Comparison of ENCODE assay signal across 11 mouse cellular contexts in genomic region chr2:84850407-84851129, GRCm38 (mm10). TPM values are rescaled to one million over a fixed set of nuclear protein-coding genes. Genes with fewer than 3 reads are reported as not detected.
DNase-seq lines count a peak whose midpoint lies in the region; ATAC-seq and TF ChIP-seq lines count a peak whose summit lies in the region.
"Had no signal": no experiment of that assay in that cellular context is flagged by ENCODE, and none has a peak within 500 bp of the region (broad histone marks: within the 10 kb centered on the region; RNA-seq: fewer than 3 reads in every experiment).

No protein-coding gene starts in this region.

- 0 out of 2 replicates have a peak, but pooled peaks have one; percentile 22 for ATAC-seq in embryonic facial prominence, embryonic 11.5 days (replicated peaks; ENCODE audit: insufficient number of reproducible peaks, low FRiP score, low TSS enrichment, low read depth)
- ATAC-seq in kidney, embryonic 14.5 days (ENCODE audit: low FRiP score, low TSS enrichment): peak; percentile 36; the same call in 1 of the 2 replicates
- ATAC-seq in embryonic facial prominence, embryonic 12.5 days (ENCODE audit: insufficient number of reproducible peaks, insufficient read depth, low FRiP score, low TSS enrichment): no peak
- peak; percentile 58 for ATAC-seq in liver, embryonic 14.5 days (ENCODE audit: insufficient read depth)
- ATAC-seq: activated CD4-positive, CD25-positive, alpha-beta regulatory T cell, adult 4 months; forebrain, embryonic 15.5 days had no signal

- no peaks in the 10 kb centered on the region for H3K9me3 ChIP-seq in embryonic facial prominence, embryonic 11.5 days (replicated peaks; ENCODE audit: control insufficient read depth, low read length)
- H3K9me3 ChIP-seq in embryonic facial prominence, embryonic 10.5 days: no peaks in the 10 kb centered on the region
- no peaks in the 10 kb centered on the region for H3K9me3 ChIP-seq in kidney, embryonic 14.5 days (ENCODE audit: control insufficient read depth, low read length)
- H3K9me3 ChIP-seq in embryonic facial prominence, embryonic 12.5 days: no peaks in the 10 kb centered on the region
- H3K9me3 ChIP-seq in liver, embryonic 14.5 days (ENCODE audit: control insufficient read depth, low read length): no peaks in the 10 kb centered on the region
- H3K9me3 ChIP-seq: forebrain, embryonic 15.5 days had no signal

- H3K9ac ChIP-seq in embryonic facial prominence, embryonic 11.5 days (replicated peaks; ENCODE audit: low read length): no peak overlapping the region
- H3K9ac ChIP-seq in kidney, embryonic 14.5 days (ENCODE audit: low read depth, low read length): no peak overlapping the region
- H3K9ac ChIP-seq in embryonic facial prominence, embryonic 12.5 days: no peak overlapping the region
- H3K9ac ChIP-seq in liver, embryonic 14.5 days (replicated peaks): no peak overlapping the region
- H3K9ac ChIP-seq: forebrain, embryonic 15.5 days had no signal

- no peaks in the 10 kb centered on the region for H3K36me3 ChIP-seq in embryonic facial prominence, embryonic 11.5 days (replicated peaks; ENCODE audit: control insufficient read depth, insufficient read depth, low read depth, low read length)
- H3K36me3 ChIP-seq in embryonic facial prominence, embryonic 10.5 days (replicated peaks): peaks cover 96% of the 10 kb centered on the region
- H3K36me3 ChIP-seq in kidney, embryonic 14.5 days (ENCODE audit: control insufficient read depth, insufficient read depth, low read length): peaks cover 49% of the 10 kb centered on the region
- peaks cover 43% of the 10 kb centered on the region for H3K36me3 ChIP-seq in embryonic facial prominence, embryonic 12.5 days
- peaks cover 100% of the 10 kb centered on the region for H3K36me3 ChIP-seq in liver, embryonic 14.5 days (replicated peaks; ENCODE audit: control insufficient read depth, insufficient read depth, low read depth)
- H3K36me3 ChIP-seq: forebrain, embryonic 15.5 days had no signal

- no peak overlapping the region for H3K4me2 ChIP-seq in embryonic facial prominence, embryonic 11.5 days (ENCODE audit: low read depth, low read length)
- no peak overlapping the region; the same call in 1 of the 2 replicates for H3K4me2 ChIP-seq in kidney, embryonic 14.5 days (replicated peaks; ENCODE audit: low read depth, low read length)
- peak overlapping the region; percentile 25 for H3K4me2 ChIP-seq in embryonic facial prominence, embryonic 12.5 days (replicated peaks)
- 0 out of 2 replicates have a peak overlapping the region, but pooled peaks have one; percentile 13 for H3K4me2 ChIP-seq in liver, embryonic 14.5 days (ENCODE audit: low read depth)
- H3K4me2 ChIP-seq: forebrain, embryonic 15.5 days had no signal

- no peak overlapping the region for H3K27ac ChIP-seq in embryonic facial prominence, embryonic 11.5 days (replicated peaks; ENCODE audit: low read depth, low read length)
- H3K27ac ChIP-seq in embryonic facial prominence, embryonic 10.5 days (replicated peaks): no peak overlapping the region
- H3K27ac ChIP-seq in kidney, embryonic 14.5 days (ENCODE audit: low read depth, low read length): no peak overlapping the region
- H3K27ac ChIP-seq in embryonic facial prominence, embryonic 12.5 days: no peak overlapping the region
- H3K27ac ChIP-seq in liver, embryonic 14.5 days: peak overlapping the region; percentile 10
- H3K27ac ChIP-seq: forebrain, embryonic 15.5 days had no signal

- no peaks in the 10 kb centered on the region for H3K27me3 ChIP-seq in embryonic facial prominence, embryonic 11.5 days (ENCODE audit: control insufficient read depth, insufficient read depth, low read length)
- no peaks in the 10 kb centered on the region for H3K27me3 ChIP-seq in embryonic facial prominence, embryonic 10.5 days (replicated peaks; ENCODE audit: low read depth, poor library complexity, severe bottlenecking)
- H3K27me3 ChIP-seq in kidney, embryonic 14.5 days (ENCODE audit: control insufficient read depth, insufficient read depth, low read length): no peaks in the 10 kb centered on the region
- no peaks in the 10 kb centered on the region for H3K27me3 ChIP-seq in embryonic facial prominence, embryonic 12.5 days
- H3K27me3 ChIP-seq in liver, embryonic 14.5 days (ENCODE audit: control insufficient read depth, insufficient read depth, low read length): no peaks in the 10 kb centered on the region
- H3K27me3 ChIP-seq: forebrain, embryonic 15.5 days had no signal

- H3K4me3 ChIP-seq in embryonic facial prominence, embryonic 11.5 days (ENCODE audit: low read depth, low read length): no peak overlapping the region
- H3K4me3 ChIP-seq in embryonic facial prominence, embryonic 10.5 days: no peak overlapping the region
- H3K4me3 ChIP-seq in kidney, embryonic 14.5 days (ENCODE audit: low read length): no peak overlapping the region
- H3K4me3 ChIP-seq in embryonic facial prominence, embryonic 12.5 days: no peak overlapping the region
- H3K4me3 ChIP-seq in liver, embryonic 14.5 days (ENCODE audit: insufficient read depth in 1 of 2, low read depth in 2 of 2, low read length in 2 of 2): no peak overlapping the region
- H3K4me3 ChIP-seq: forebrain, embryonic 15.5 days had no signal

- no peak for DNase-seq in embryonic facial prominence, embryonic 11.5 days (ENCODE audit: low spot score)
- no peak for DNase-seq in embryonic facial prominence, embryonic 10.5 days (ENCODE audit: low spot score)
- no peak for DNase-seq in kidney, postnatal 36 days
- no peak for DNase-seq in liver, embryonic 14.5 days (ENCODE audit: low read depth in 3 of 3, low spot score in 3 of 3)
- no peak for DNase-seq in frontal cortex, postnatal 36 days (ENCODE audit: low spot score in 2 of 2)
- no peak for DNase-seq in layer of hippocampus, adult 11-12 months (ENCODE audit: low spot score)
- DNase-seq: spleen, adult 18-20 months had no signal

- TF ChIP-seq CTCF in liver, embryonic 14.5 days (IDR thresholded peaks at IDR 0.05; ENCODE audit: low read depth): no peak

- no peak for TF ChIP-seq EP300 in liver, embryonic 14.5 days (IDR thresholded peaks at IDR 0.05; ENCODE audit: low read depth)

- WGBS in embryonic facial prominence, embryonic 11.5 days: 61% methylated on average over 7 of the region's 7 CpGs
- WGBS in embryonic facial prominence, embryonic 10.5 days: 61% methylated on average over 7 of the region's 7 CpGs
- WGBS in kidney, embryonic 14.5 days: 46% methylated on average over 7 of the region's 7 CpGs
- WGBS in embryonic facial prominence, embryonic 12.5 days: 59% methylated on average over 7 of the region's 7 CpGs
- WGBS in liver, embryonic 14.5 days (ENCODE audit: insufficient replicate concordance): 73% methylated on average over 7 of the region's 7 CpGs

- H3K4me1 ChIP-seq in embryonic facial prominence, embryonic 11.5 days (ENCODE audit: control insufficient read depth, insufficient read depth, low read length): no peaks in the 10 kb centered on the region
- H3K4me1 ChIP-seq in embryonic facial prominence, embryonic 10.5 days: peaks cover 18% of the 10 kb centered on the region
- no peaks in the 10 kb centered on the region; the same call in 1 of the 2 replicates for H3K4me1 ChIP-seq in kidney, embryonic 14.5 days (ENCODE audit: control insufficient read depth, insufficient read depth, low read length)
- 0 out of 2 replicates have a peak, but pooled peaks cover 8% of the 10 kb centered on the region for H3K4me1 ChIP-seq in embryonic facial prominence, embryonic 12.5 days
- H3K4me1 ChIP-seq in liver, embryonic 14.5 days (replicated peaks; ENCODE audit: control insufficient read depth in 2 of 2, insufficient read depth in 2 of 2, low read length in 1 of 2): peaks cover 0 to 13% of the 10 kb centered on the region in 2 experiments; a peak in 2 of 4 replicates

RNA-seq across cellular contexts. Expression of gene Slc43a1, which starts 11.9 kb away (rescaled TPM):
- 23.1 and 28.0 TPM in 2 replicates for polyA plus RNA-seq in embryonic facial prominence, embryonic 11.5 days (2014; fragmentation: Nextera tagmentation; extraction: Ambion mirVana)
- polyA plus RNA-seq in embryonic facial prominence, embryonic 10.5 days (2016; fragmentation: Nextera tagmentation; extraction: Ambion mirVana): 30.4 and 35.4 TPM in 2 replicates
- 15.5 and 19.4 TPM in 2 replicates for polyA plus RNA-seq in kidney, embryonic 14.5 days (2014; fragmentation: Nextera tagmentation; extraction: Ambion mirVana)
- polyA plus RNA-seq in embryonic facial prominence, embryonic 12.5 days (2016; fragmentation: Nextera tagmentation; extraction: Ambion mirVana): 19.0 and 19.6 TPM in 2 replicates
- 144 and 151 TPM in 2 replicates for polyA plus RNA-seq in liver, embryonic 14.5 days (2012; rRNA removed)
- polyA plus RNA-seq in liver, embryonic 14.5 days (2014; fragmentation: Nextera tagmentation; extraction: Ambion mirVana): 174 and 198 TPM in 2 replicates

RNA-seq across cellular contexts. Expression of gene Timm10, which starts 23.8 kb away (rescaled TPM):
- polyA plus RNA-seq in embryonic facial prominence, embryonic 11.5 days (2014; fragmentation: Nextera tagmentation; extraction: Ambion mirVana): 45.9 and 50.0 TPM in 2 replicates
- 64.9 and 65.8 TPM in 2 replicates for polyA plus RNA-seq in embryonic facial prominence, embryonic 10.5 days (2016; fragmentation: Nextera tagmentation; extraction: Ambion mirVana)
- 65.3 and 79.4 TPM in 2 replicates for polyA plus RNA-seq in kidney, embryonic 14.5 days (2014; fragmentation: Nextera tagmentation; extraction: Ambion mirVana)
- 39.4 and 41.3 TPM in 2 replicates for polyA plus RNA-seq in embryonic facial prominence, embryonic 12.5 days (2016; fragmentation: Nextera tagmentation; extraction: Ambion mirVana)
- 39.8 and 46.6 TPM in 2 replicates for polyA plus RNA-seq in liver, embryonic 14.5 days (2012; rRNA removed)
- polyA plus RNA-seq in liver, embryonic 14.5 days (2014; fragmentation: Nextera tagmentation; extraction: Ambion mirVana): 40.6 and 41.5 TPM in 2 replicates

RNA-seq across cellular contexts. Expression of gene Smtnl1, which starts 28.1 kb away (rescaled TPM):
- polyA plus RNA-seq in embryonic facial prominence, embryonic 11.5 days (2014; fragmentation: Nextera tagmentation; extraction: Ambion mirVana): 0.11 and 0.20 TPM in 2 replicates
- polyA plus RNA-seq in embryonic facial prominence, embryonic 10.5 days (2016; fragmentation: Nextera tagmentation; extraction: Ambion mirVana): 0.21 and 0.27 TPM in 2 replicates
- polyA plus RNA-seq in kidney, embryonic 14.5 days (2014; fragmentation: Nextera tagmentation; extraction: Ambion mirVana): 0.16 and 0.24 TPM in 2 replicates
- 0.13 and 0.23 TPM in 2 replicates for polyA plus RNA-seq in embryonic facial prominence, embryonic 12.5 days (2016; fragmentation: Nextera tagmentation; extraction: Ambion mirVana)
- 0.09 and 0.38 TPM in 2 replicates for polyA plus RNA-seq in liver, embryonic 14.5 days (2012; rRNA removed)
- 0.23 and 0.25 TPM in 2 replicates for polyA plus RNA-seq in liver, embryonic 14.5 days (2014; fragmentation: Nextera tagmentation; extraction: Ambion mirVana)
- polyA plus RNA-seq: activated CD4-positive, CD25-positive, alpha-beta regulatory T cell, adult 4 months; forebrain, embryonic 15.5 days had no signal

RNA-seq across cellular contexts. Expression of gene Rtn4rl2, which starts 35.9 kb away (rescaled TPM):
- polyA plus RNA-seq in embryonic facial prominence, embryonic 11.5 days (2014; fragmentation: Nextera tagmentation; extraction: Ambion mirVana): 2.4 and 3.2 TPM in 2 replicates
- 2.5 and 2.6 TPM in 2 replicates for polyA plus RNA-seq in embryonic facial prominence, embryonic 10.5 days (2016; fragmentation: Nextera tagmentation; extraction: Ambion mirVana)
- polyA plus RNA-seq in kidney, embryonic 14.5 days (2014; fragmentation: Nextera tagmentation; extraction: Ambion mirVana): 1.6 and 2.1 TPM in 2 replicates
- 5.2 and 5.4 TPM in 2 replicates for polyA plus RNA-seq in embryonic facial prominence, embryonic 12.5 days (2016; fragmentation: Nextera tagmentation; extraction: Ambion mirVana)
- 0.03 and 0.06 TPM in 2 replicates for polyA plus RNA-seq in liver, embryonic 14.5 days (2012; rRNA removed)
- polyA plus RNA-seq in liver, embryonic 14.5 days (2014; fragmentation: Nextera tagmentation; extraction: Ambion mirVana): 0.14 TPM in 1 of 2 replicates, not detected in the other
- polyA plus RNA-seq: activated CD4-positive, CD25-positive, alpha-beta regulatory T cell, adult 4 months had no signal

RNA-seq across cellular contexts. Expression of gene Ube2l6, which starts 51.9 kb away (rescaled TPM):
- polyA plus RNA-seq in embryonic facial prominence, embryonic 11.5 days (2014; fragmentation: Nextera tagmentation; extraction: Ambion mirVana): 30.6 and 36.1 TPM in 2 replicates
- 22.7 and 25.8 TPM in 2 replicates for polyA plus RNA-seq in embryonic facial prominence, embryonic 10.5 days (2016; fragmentation: Nextera tagmentation; extraction: Ambion mirVana)
- 25.3 and 29.0 TPM in 2 replicates for polyA plus RNA-seq in kidney, embryonic 14.5 days (2014; fragmentation: Nextera tagmentation; extraction: Ambion mirVana)
- polyA plus RNA-seq in embryonic facial prominence, embryonic 12.5 days (2016; fragmentation: Nextera tagmentation; extraction: Ambion mirVana): 32.9 and 33.5 TPM in 2 replicates
- 243 and 304 TPM in 2 replicates for polyA plus RNA-seq in liver, embryonic 14.5 days (2012; rRNA removed)
- polyA plus RNA-seq in liver, embryonic 14.5 days (2014; fragmentation: Nextera tagmentation; extraction: Ambion mirVana): 469 and 479 TPM in 2 replicates

Comparison
In these comparisons a context has a peak if more than half of its experiments do, and no peak if none do; other contexts are left out.
1. H3K4me2 ChIP-seq: peak in embryonic facial prominence, embryonic 12.5 days (single experiment) and liver, embryonic 14.5 days (single experiment); none in embryonic facial prominence, embryonic 11.5 days (single experiment) and kidney, embryonic 14.5 days (single experiment).